Mouse (Mus musculus) kidney, adult 11 months (tissue): ENCODE measurements around the gene Vmn1r224.

Source experiments
- DNase-seq: peaks from one replicate; pipeline ENCODE4 v3.0.0; 2022

Vmn1r224 gene

DNA sequence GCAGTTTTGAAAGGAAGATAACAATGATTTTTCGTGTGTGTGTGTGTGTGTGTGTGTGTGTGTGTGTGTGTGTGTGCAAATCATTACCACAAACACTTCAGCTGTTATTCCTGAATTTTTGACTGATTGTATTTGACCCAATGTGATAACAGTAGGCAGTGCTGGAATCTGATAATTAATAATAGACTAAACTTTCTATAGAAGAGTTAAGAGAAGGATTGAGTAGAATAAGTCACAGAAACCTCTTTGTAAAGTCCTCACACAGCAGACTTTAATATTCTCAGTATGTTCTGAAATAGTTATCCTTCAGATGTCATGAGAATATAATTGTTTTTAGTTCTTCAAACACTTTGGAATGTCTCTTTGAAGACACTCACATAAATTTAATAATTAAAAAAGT is at the start of gene Vmn1r224:
TSS of gene Vmn1r224 (plus strand) at position 301 of the 400 bp plus-strand sequence.
- no peak for DNase-seq

DNA sequence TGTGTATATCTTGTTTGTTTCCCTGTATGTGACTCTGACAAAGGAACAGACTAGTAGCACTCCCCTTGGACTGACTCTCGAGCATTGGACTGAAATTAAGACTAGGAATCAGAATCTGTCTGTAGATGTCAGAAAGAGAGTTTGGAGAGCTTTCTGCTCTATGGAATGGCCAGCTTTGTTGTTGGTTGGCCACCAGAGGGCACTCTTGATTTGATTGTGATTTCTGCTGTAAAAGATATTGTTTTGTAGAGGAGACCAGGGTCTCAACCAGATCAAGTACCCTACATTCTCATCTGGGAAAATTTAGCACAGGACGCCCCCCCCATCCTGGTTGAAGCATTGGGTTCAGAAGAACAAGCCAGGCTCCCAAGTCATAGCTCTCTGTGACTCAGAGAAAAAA is 14.8 kb upstream of the Vmn1r224 start:
- DNase-seq: no peak

DNA sequence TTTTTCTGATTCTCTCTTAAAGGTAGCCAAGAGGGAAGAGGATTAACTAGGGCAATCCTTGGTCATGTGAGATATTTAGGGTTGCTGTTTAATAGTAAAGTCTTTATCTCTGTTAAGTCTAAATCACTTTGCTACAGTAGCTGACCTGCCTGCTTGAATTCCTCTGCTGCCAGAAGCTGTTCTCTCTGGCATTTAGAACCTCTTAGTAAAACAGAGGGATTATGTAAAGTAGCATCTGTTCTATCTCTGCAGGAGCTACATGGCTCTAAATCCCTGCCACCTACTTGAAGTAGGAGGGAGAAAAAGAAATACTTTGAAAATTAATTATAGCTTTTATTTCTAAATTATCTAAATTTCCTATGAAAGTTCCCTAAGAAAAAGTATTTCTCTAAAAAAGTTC is 25.3 kb downstream of the Vmn1r224 start:
- no peak for DNase-seq

GRCm38 (mm10) chr17:20473311-20473710 is 59.4 kb downstream of the Vmn1r224 start:
- DNase-seq: no peak
